Mouse (Mus musculus) megakaryocyte-erythroid progenitor cell, adult 5 weeks (primary cell): Measurements from ENCODE around the gene Soat2. TPM values are rescaled to one million over a fixed set of nuclear protein-coding genes. Genes with fewer than 3 reads are reported as not detected.

Experiments
- polyA plus RNA-seq: library from polyadenylated mRNA; stranded (reverse); fragments of >175 nt; gene quantifications from 2 replicates; pipeline ENCODE4 v1.2.3, GENCODE M21; 2012

The Soat2 gene
- polyA plus RNA-seq, result 1.9 and 5.1 TPM in 2 replicates

GRCm38 (mm10) chr15:102150301-102151135 lies at the start of gene Soat2:
Gene Soat2, plus strand, starts transcription at chr15:102150526.

DNA sequence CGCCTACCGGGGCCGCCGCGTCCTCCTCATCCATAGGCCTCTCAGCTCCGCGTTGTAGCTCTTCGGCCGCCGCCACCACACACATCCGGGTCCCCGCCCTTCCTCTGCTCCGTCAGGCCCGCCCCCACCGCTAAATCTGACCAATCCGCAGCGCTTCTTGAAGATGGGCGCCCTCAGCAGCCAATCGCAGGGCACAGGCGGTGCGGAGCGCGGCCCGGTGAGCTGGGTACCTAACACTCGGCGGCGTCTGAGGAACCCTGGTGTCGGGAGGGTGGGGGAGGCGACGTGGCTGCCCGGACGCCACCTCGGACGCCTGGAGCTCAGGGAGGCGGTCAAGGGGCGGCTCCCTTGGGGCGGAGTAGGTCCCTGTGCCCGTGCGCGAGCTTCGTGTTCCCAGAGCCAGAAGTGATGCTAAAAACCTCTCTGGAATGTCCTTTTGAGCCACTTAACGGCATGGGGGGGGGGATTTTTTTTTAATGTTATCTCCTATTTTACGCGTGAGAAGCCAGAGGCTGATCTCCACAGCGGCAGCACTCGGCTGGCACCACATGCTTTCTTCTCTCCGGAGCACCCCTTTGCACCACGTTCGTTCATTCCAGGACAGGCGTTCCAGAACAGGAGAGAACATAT lies 14.1 kb upstream of the Soat2 start, which contains the start of gene Spryd3:
Gene Spryd3, minus strand, starts transcription at position 106 of the 630 bp plus-strand sequence.

DNA sequence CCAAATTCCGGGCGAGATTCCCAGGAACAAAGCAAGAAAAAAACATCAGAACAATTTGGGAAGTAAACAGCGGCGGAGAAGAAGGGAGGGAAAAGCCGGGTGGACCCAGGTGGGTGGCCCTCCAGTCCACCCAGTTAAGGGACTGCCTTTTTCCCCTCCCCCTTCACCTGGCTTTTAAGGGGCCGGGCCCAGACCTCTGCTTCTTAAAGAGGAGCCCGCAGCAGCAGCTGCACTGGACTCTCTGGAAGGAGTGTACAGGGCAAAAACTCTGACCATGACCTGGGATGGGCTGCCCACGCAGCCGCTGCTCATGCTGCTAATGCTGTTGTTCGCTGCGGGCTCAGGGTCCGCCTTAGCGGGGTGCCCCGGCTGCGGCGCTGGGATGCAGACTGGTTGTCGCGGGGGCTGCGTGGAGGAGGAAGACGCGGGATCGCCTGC lies 6.0 kb upstream of the Soat2 start, which contains the start of gene Igfbp6:
Gene Igfbp6, plus strand, starts transcription at position 89 of the 438 bp plus-strand sequence.

DNA sequence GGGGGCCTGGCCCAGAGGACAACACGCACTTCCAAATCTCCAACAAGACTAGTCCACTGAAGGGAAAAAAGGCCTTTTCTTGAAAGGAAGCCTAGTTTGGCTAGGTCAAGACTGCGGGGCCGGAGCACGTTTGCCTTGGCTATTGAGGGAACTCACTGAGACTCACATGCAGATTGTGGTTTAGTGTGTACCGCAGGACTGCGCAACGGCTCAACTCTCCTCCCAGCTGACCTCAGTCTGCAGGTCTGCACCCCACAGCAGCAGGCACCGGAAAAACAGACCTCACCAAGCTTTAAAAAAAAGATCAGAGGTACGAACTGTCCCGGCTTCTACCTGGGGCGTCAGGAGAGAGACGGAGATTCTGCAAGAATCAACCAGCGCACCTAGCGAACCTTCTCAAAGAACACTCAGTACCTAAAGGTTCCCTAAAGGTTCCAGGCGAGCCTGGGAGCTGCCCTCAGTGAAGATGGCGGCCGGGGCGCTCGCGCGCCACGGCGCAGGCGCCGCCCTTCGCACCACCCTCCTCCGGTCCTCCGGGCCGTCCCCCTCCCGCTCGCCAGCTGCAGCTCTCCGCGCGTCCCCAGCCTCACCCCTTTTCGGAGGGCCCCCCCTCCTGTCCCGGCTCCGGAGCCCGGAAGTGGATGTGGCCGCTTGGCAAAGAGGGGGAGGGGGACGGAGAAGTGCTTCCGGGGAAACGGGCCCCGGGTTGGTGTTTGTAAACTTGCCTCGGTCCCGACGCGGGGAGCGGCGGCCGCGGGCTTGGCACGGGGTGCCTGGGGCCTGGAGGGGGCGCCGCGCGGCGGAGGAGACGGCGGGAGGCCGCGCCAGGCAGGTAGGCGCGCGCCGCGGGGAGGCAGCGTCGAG lies 52.9 kb downstream of the Soat2 start, which contains the start of gene Zfp740:
Gene Zfp740, plus strand, starts transcription at position 279 of the 864 bp plus-strand sequence.

GRCm38 (mm10) chr15:102204674-102205505 lies 54.6 kb downstream of the Soat2 start, which contains the start of gene Csad:
Gene Csad, minus strand, starts transcription at chr15:102204724.

Other genes starting within 250 kb of the Soat2 start
- not detected in 2 replicates for gene Krt4, start 225.8 kb upstream of the Soat2 start, polyA plus RNA-seq
- gene Krt79, start 210.2 kb upstream of the Soat2 start, polyA plus RNA-seq, result not detected in 2 replicates
- 0.02 TPM in 1 of 2 replicates, not detected in the other for gene Krt78, start 196.2 kb upstream of the Soat2 start, polyA plus RNA-seq
- 0.56 and 0.59 TPM in 2 replicates for gene Krt8, start 146.0 kb upstream of the Soat2 start, polyA plus RNA-seq
- gene Krt18, start 122.3 kb upstream of the Soat2 start, polyA plus RNA-seq, result 16.0 and 21.4 TPM in 2 replicates
- 249 and 350 TPM in 2 replicates for gene Eif4b, start 76.8 kb upstream of the Soat2 start, polyA plus RNA-seq
- 0.34 and 0.73 TPM in 2 replicates for gene Tns2, start 50.1 kb upstream of the Soat2 start, polyA plus RNA-seq
- gene Spryd3, start 14.3 kb upstream of the Soat2 start, polyA plus RNA-seq, result 19.3 and 22.6 TPM in 2 replicates
- gene Igfbp6, start 6.2 kb upstream of the Soat2 start, polyA plus RNA-seq, result 0.41 TPM in 1 of 2 replicates, not detected in the other
- gene Zfp740, start 52.7 kb downstream of the Soat2 start, polyA plus RNA-seq, result 10.8 and 13.8 TPM in 2 replicates
- gene Csad, start 54.2 kb downstream of the Soat2 start, polyA plus RNA-seq, result 25.6 and 36.3 TPM in 2 replicates
- 84.2 and 101 TPM in 2 replicates for gene Itgb7, start 81.4 kb downstream of the Soat2 start, polyA plus RNA-seq
- 27.5 and 28.1 TPM in 2 replicates for gene Rarg, start 107.0 kb downstream of the Soat2 start, polyA plus RNA-seq
- gene Gm9918, start 120.0 kb downstream of the Soat2 start, polyA plus RNA-seq, result 0.03 TPM in 1 of 2 replicates, not detected in the other
- gene Mfsd5, start 128.9 kb downstream of the Soat2 start, polyA plus RNA-seq, result 56.2 and 68.1 TPM in 2 replicates
- 19.1 and 19.4 TPM in 2 replicates for gene Espl1, start 145.7 kb downstream of the Soat2 start, polyA plus RNA-seq
- gene Pfdn5, start 175.6 kb downstream of the Soat2 start, polyA plus RNA-seq, result 29.5 and 31.4 TPM in 2 replicates
- 121 and 133 TPM in 2 replicates for gene Myg1, start 181.2 kb downstream of the Soat2 start, polyA plus RNA-seq
- gene Aaas, start 200.2 kb downstream of the Soat2 start, polyA plus RNA-seq, result 148 and 161 TPM in 2 replicates
- 0.04 and 0.06 TPM in 2 replicates for gene Sp7, start 216.7 kb downstream of the Soat2 start, polyA plus RNA-seq